Mouse (Mus musculus) CH12.LX (cell line): ENCODE measurements around the gene Arrb1. TPM values are rescaled to one million over a fixed set of nuclear protein-coding genes. Genes with fewer than 3 reads are reported as not detected.

Source experiments
- DNase-seq: peaks from one replicate; pipeline ENCODE4 v3.0.0-alpha.2; 2013; ENCODE audit errors: extremely low read depth
- H3K27ac ChIP-seq: 2 replicates; pipeline ENCODE4 v1.5.1; 2012; ENCODE audit warnings: low read depth, mild to moderate bottlenecking, control low read depth, moderate library complexity; ENCODE audit not compliant: insufficient read depth
- H3K27me3 ChIP-seq: replicated peaks from 2 replicates; pipeline ENCODE3; 2012; ENCODE audit warnings: inconsistent platforms
- H3K36me3 ChIP-seq, 2 experiments: replicated peaks in 1 of 2; 2 replicates each; pipeline versions ENCODE3 to v1.6.1; 2012; ENCODE audit warnings: inconsistent platforms in 1 of 2, low read length in 1 of 2, mild to moderate bottlenecking in 1 of 2, mixed read lengths in 1 of 2, moderate library complexity in 1 of 2; ENCODE audit not compliant: control insufficient read depth in 1 of 2, insufficient read depth in 1 of 2
- H3K4me1 ChIP-seq, 2 experiments: 2 replicates each; pipeline ENCODE4 v1.6.1; 2012; ENCODE audit warnings: inconsistent platforms in 1 of 2, moderate library complexity in 1 of 2; ENCODE audit not compliant: insufficient read depth in 2 of 2, control insufficient read depth in 1 of 2
- H3K4me2 ChIP-seq: 2 replicates; pipeline ENCODE4 v1.6.1; 2012; ENCODE audit warnings: low read depth, mild to moderate bottlenecking, control low read depth; ENCODE audit not compliant: poor library complexity, insufficient read depth, severe bottlenecking
- H3K4me3 ChIP-seq, 3 experiments: fragments of 150-350 bp in 1 of 3; sonication (generic) in 1 of 3; replicated peaks in 1 of 3; 2 replicates each; pipeline versions ENCODE3 to v1.5.1; 2011 to 2012; ENCODE audit warnings: low read depth in 2 of 3, low read length in 2 of 3, mild to moderate bottlenecking in 2 of 3, moderate library complexity in 2 of 3, control low read depth in 1 of 3, improper control_type of control experiment in 1 of 3, inconsistent platforms in 1 of 3, mixed read lengths in 1 of 3; ENCODE audit not compliant: poor library complexity in 1 of 3
- H3K79me2 ChIP-seq: replicated peaks from 2 replicates; pipeline ENCODE4 v1.6.1; 2012; ENCODE audit warnings: mild to moderate bottlenecking, moderate library complexity; ENCODE audit not compliant: control insufficient read depth, poor library complexity, insufficient read depth, severe bottlenecking; ENCODE audit errors: extremely low read depth
- H3K9ac ChIP-seq: 2 replicates; pipeline ENCODE4 v1.6.1; 2012; ENCODE audit warnings: low read depth, mild to moderate bottlenecking, control low read depth, moderate library complexity; ENCODE audit not compliant: insufficient read depth
- H3K9me3 ChIP-seq: replicated peaks from 2 replicates; pipeline ENCODE3; 2012; ENCODE audit warnings: low read length, inconsistent platforms, mixed read lengths
- BHLHE40 ChIP-seq: IDR thresholded peaks from 2 replicates; pipeline ENCODE4 v1.6.1; 2011; ENCODE audit warnings: mild to moderate bottlenecking, low read depth, low read length, improper control_type of control experiment
- CHD1 ChIP-seq: IDR thresholded peaks from 2 replicates; pipeline ENCODE4 v1.6.1; 2012; ENCODE audit warnings: low read depth, low read length, improper control_type of control experiment, inconsistent platforms
- CHD2 ChIP-seq: IDR thresholded peaks from 2 replicates; pipeline ENCODE4 v1.6.1; 2011; ENCODE audit warnings: low read length, improper control_type of control experiment
- E2F4 ChIP-seq: IDR thresholded peaks from 2 replicates; pipeline ENCODE4 v1.6.1; 2011; ENCODE audit warnings: low read depth, low read length, improper control_type of control experiment; ENCODE audit not compliant: insufficient replicate concordance
- EP300 ChIP-seq: IDR thresholded peaks from 2 replicates; pipeline ENCODE4 v1.6.1; 2011; ENCODE audit warnings: low read length, improper control_type of control experiment
- ETS1 ChIP-seq: conservative IDR thresholded peaks from 2 replicates; pipeline ENCODE4 v1.6.1; 2012; ENCODE audit warnings: low read depth, mild to moderate bottlenecking, inconsistent platforms, low read length, improper control_type of control experiment, moderate library complexity
- GABPA ChIP-seq: IDR thresholded peaks from 2 replicates; pipeline ENCODE4 v1.6.1; 2012; ENCODE audit warnings: low read depth, low read length, improper control_type of control experiment, inconsistent platforms; ENCODE audit not compliant: insufficient replicate concordance
- HCFC1 ChIP-seq: IDR thresholded peaks from 2 replicates; pipeline ENCODE4 v1.6.1; 2012; ENCODE audit warnings: low read depth, mild to moderate bottlenecking, inconsistent platforms, low read length, improper control_type of control experiment
- IRF4 ChIP-seq: IDR thresholded peaks from 2 replicates; pipeline ENCODE4 v1.6.1; 2014; ENCODE audit warnings: low read depth, mild to moderate bottlenecking, inconsistent platforms, low read length, improper control_type of control experiment
- KAT2A ChIP-seq: IDR thresholded peaks from 2 replicates; pipeline ENCODE4 v1.6.1; 2012; ENCODE audit warnings: low read length, improper control_type of control experiment, inconsistent platforms; ENCODE audit not compliant: insufficient replicate concordance
- MAFK ChIP-seq: IDR thresholded peaks from 2 replicates; pipeline ENCODE4 v1.6.1; 2011; ENCODE audit warnings: low read length, improper control_type of control experiment; ENCODE audit not compliant: insufficient replicate concordance
- MEF2A ChIP-seq: IDR thresholded peaks from 2 replicates; pipeline ENCODE4 v1.6.1; 2014; ENCODE audit warnings: low read depth, mild to moderate bottlenecking, inconsistent platforms, low read length, improper control_type of control experiment, borderline replicate concordance
- MYC ChIP-seq: IDR thresholded peaks from 2 replicates; pipeline ENCODE4 v1.6.1; 2011; ENCODE audit warnings: low read depth, mild to moderate bottlenecking, improper control_type of control experiment, low read length
- NELFE ChIP-seq: IDR thresholded peaks from 2 replicates; pipeline ENCODE4 v1.6.1; 2011; ENCODE audit warnings: low read depth, low read length, improper control_type of control experiment
- NRF1 ChIP-seq: IDR thresholded peaks from 2 replicates; pipeline ENCODE4 v1.6.1; 2014; ENCODE audit warnings: low read depth, mild to moderate bottlenecking, inconsistent platforms, low read length, improper control_type of control experiment, moderate library complexity
- PAX5 ChIP-seq: IDR thresholded peaks from 2 replicates; pipeline ENCODE4 v1.6.1; 2012; ENCODE audit warnings: low read length, inconsistent platforms, mixed read lengths
- POLR2AphosphoS2 ChIP-seq: IDR thresholded peaks from 2 replicates; pipeline ENCODE4 v1.6.1; 2011; ENCODE audit warnings: low read depth, low read length, improper control_type of control experiment
- RCOR1 ChIP-seq: conservative IDR thresholded peaks from 2 replicates; pipeline ENCODE4 v1.6.1; 2012; ENCODE audit warnings: low read depth, mild to moderate bottlenecking, inconsistent platforms, low read length, improper control_type of control experiment
- SIN3A ChIP-seq: IDR thresholded peaks from 2 replicates; pipeline ENCODE4 v1.6.1; 2012; ENCODE audit warnings: low read length, improper control_type of control experiment, inconsistent platforms
- SMC3 ChIP-seq: IDR thresholded peaks from 2 replicates; pipeline ENCODE4 v1.6.1; 2011; ENCODE audit warnings: low read depth, low read length, improper control_type of control experiment
- TBP ChIP-seq: conservative IDR thresholded peaks from 2 replicates; pipeline ENCODE4 v1.6.1; 2011; ENCODE audit warnings: low read depth, low read length, improper control_type of control experiment
- TCF12 ChIP-seq: IDR thresholded peaks from 2 replicates; pipeline ENCODE4 v1.6.1; 2014; ENCODE audit warnings: low read depth, mild to moderate bottlenecking, inconsistent platforms, low read length, improper control_type of control experiment
- UBTF ChIP-seq: IDR thresholded peaks from 2 replicates; pipeline ENCODE4 v1.6.1; 2012; ENCODE audit warnings: low read depth, mild to moderate bottlenecking, inconsistent platforms, low read length, improper control_type of control experiment, moderate library complexity
- USF1 ChIP-seq: IDR thresholded peaks from 2 replicates; pipeline ENCODE4 v1.6.1; 2014; ENCODE audit warnings: low read depth, mild to moderate bottlenecking, inconsistent platforms, low read length, improper control_type of control experiment
- USF2 ChIP-seq: conservative IDR thresholded peaks from 2 replicates; pipeline ENCODE4 v1.6.1; 2011; ENCODE audit warnings: low read depth, low read length, improper control_type of control experiment
- ZC3H11A ChIP-seq: IDR thresholded peaks from 2 replicates; pipeline ENCODE4 v1.6.1; 2012; ENCODE audit warnings: low read depth, mild to moderate bottlenecking, inconsistent platforms, low read length, improper control_type of control experiment
- ZKSCAN1 ChIP-seq: IDR thresholded peaks from 2 replicates; pipeline ENCODE4 v1.6.1; 2012; ENCODE audit warnings: low read depth, inconsistent platforms, low read length, improper control_type of control experiment, borderline replicate concordance
- dilution Hi-C: fragments of 300-500 bp; cut with MboI; formaldehyde crosslinking; loops from 2 replicates; pipeline ENCODE4 v1.14.3; 2020; ENCODE audit warnings: low sequenced_read_pairs; ENCODE audit not compliant: extremely low pct_unique_long_range_greater_than_20kb, extremely low pct_ligation_motif_present
- in situ Hi-C: fragments of 300-500 bp; cut with MboI; formaldehyde crosslinking; loops from 3 replicates; pipeline ENCODE4 v1.14.3; 2019; ENCODE audit warnings: low sequenced_read_pairs, low pct_ligation_motif_present, low pct_unique_long_range_greater_than_20kb, mixed read lengths
- polyA plus RNA-seq: library from polyadenylated mRNA; unstranded; fragments of >175 nt; gene quantifications from 2 replicates; pipeline ENCODE4 v1.2.1, GENCODE M21; 2012; ENCODE audit warnings: low read depth; ENCODE audit not compliant: insufficient read length
- total RNA-seq, 2 experiments: library from RNA; depleted of rRNA; stranded (reverse); fragments of 300-350 nt in 1 of 2; fragments of >200 nt in 1 of 2; gene quantifications; 2 replicates each; pipeline ENCODE4 v1.2.3; 2012 to 2014

The Arrb1 gene
- total and polyA plus RNA-seq, 3 experiments = 3.3 to 5.2 (median 4.2) TPM

- dilution Hi-C loops (no loop called here), in situ Hi-C loops (no loop called here)
- H3K79me2 ChIP-seq = no peaks in the 10 kb centered on the region
- no peak overlapping the region for H3K4me2 ChIP-seq
- DNase-seq = no peak
- no peak overlapping the region for H3K4me3 ChIP-seq
- no peak overlapping the region for H3K9ac ChIP-seq
- H3K27me3 ChIP-seq = no peaks in the 10 kb centered on the region
- H3K36me3 ChIP-seq = no peaks in the 10 kb centered on the region
- no peaks in the 10 kb centered on the region for H3K9me3 ChIP-seq
- no peak overlapping the region for H3K27ac ChIP-seq
- TF ChIP-seq POLR2AphosphoS2 (no peak), UBTF (no peak), MAFK (no peak), EP300 (no peak), ZKSCAN1 (no peak), HCFC1 (no peak), MEF2A (no peak), CHD1 (no peak), CHD2 (no peak), ZC3H11A (no peak), USF1 (no peak), NRF1 (no peak), BHLHE40 (no peak), MYC (no peak)
- peaks cover 15 to 55% of the 10 kb centered on the region in 2 experiments for H3K4me1 ChIP-seq
Measured at GRCm38 (mm10) chr7:99531408-99531970, 3.8 kb upstream of the Arrb1 start.

GRCm38 (mm10) chr7:99532526-99532925 is 2.7 kb upstream of the Arrb1 start:
- H3K4me1 ChIP-seq = peaks cover 16 to 57% of the 10 kb centered on the region in 2 experiments
- no peak overlapping the region for H3K9ac ChIP-seq
- no peaks in the 10 kb centered on the region for H3K79me2 ChIP-seq
- dilution Hi-C loops (no loop called here), in situ Hi-C loops (no loop called here)
- H3K27me3 ChIP-seq = no peaks in the 10 kb centered on the region
- no peaks in the 10 kb centered on the region for H3K36me3 ChIP-seq
- no peaks in the 10 kb centered on the region for H3K9me3 ChIP-seq
- no peak overlapping the region for H3K4me3 ChIP-seq
- TF ChIP-seq E2F4 (no peak), PAX5 (no peak), IRF4 (no peak), SMC3 (no peak), SIN3A (no peak), NELFE (no peak), TBP (no peak), ETS1 (no peak), UBTF (no peak), HCFC1 (no peak), CHD2 (no peak), CHD1 (no peak), GABPA (no peak), RCOR1 (no peak), NRF1 (no peak), TCF12 (no peak), MEF2A (no peak), USF1 (no peak), KAT2A (no peak), USF2 (no peak)
- H3K4me2 ChIP-seq = no peak overlapping the region
- no peak for DNase-seq
- H3K27ac ChIP-seq = no peak overlapping the region
